Mouse (Mus musculus) liver, adult 2 months (tissue): ENCODE results near the gene Wscd1. TPM values are rescaled to one million over a fixed set of nuclear protein-coding genes. Genes with fewer than 3 reads are reported as not detected.

Source experiments
- DNase-seq: peaks from one replicate; pipeline ENCODE4 v3.0.0-alpha.2; 2011; ENCODE audit warnings: low read depth, low spot score; ENCODE audit errors: extremely low read depth
- H3K27ac ChIP-seq: fragments of 200-500 bp; replicated peaks from 2 replicates; pipeline ENCODE4 v1.5.1; 2012; ENCODE audit warnings: low read depth, mild to moderate bottlenecking, control low read depth, inconsistent platforms, low read length; ENCODE audit not compliant: insufficient read depth
- H3K27me3 ChIP-seq: fragments of 200-500 bp; 2 replicates; pipeline ENCODE4 v1.6.1; 2012; ENCODE audit warnings: mild to moderate bottlenecking, moderate library complexity, low read length, inconsistent platforms; ENCODE audit not compliant: control insufficient read depth, insufficient read depth
- H3K36me3 ChIP-seq: fragments of 200-500 bp; 2 replicates; pipeline ENCODE4 v1.6.1; 2012; ENCODE audit warnings: low read length, inconsistent platforms; ENCODE audit not compliant: control insufficient read depth, insufficient read depth
- H3K4me1 ChIP-seq: fragments of 200-500 bp; 2 replicates; pipeline ENCODE4 v1.6.1; 2011; ENCODE audit warnings: low read length; ENCODE audit not compliant: control insufficient read depth, insufficient read depth
- H3K4me3 ChIP-seq: fragments of 200-500 bp; 2 replicates; pipeline ENCODE4 v1.5.1; 2011; ENCODE audit warnings: low read depth, mild to moderate bottlenecking, control low read depth, low read length, moderate library complexity; ENCODE audit not compliant: insufficient read depth
- H3K79me2 ChIP-seq: fragments of 200-500 bp; 2 replicates; pipeline ENCODE4 v1.6.1; 2012; ENCODE audit warnings: inconsistent platforms, mild to moderate bottlenecking, low read length, moderate library complexity; ENCODE audit not compliant: control insufficient read depth, insufficient read depth
- H3K9ac ChIP-seq: fragments of 200-500 bp; 2 replicates; pipeline ENCODE4 v1.6.1; 2012; ENCODE audit warnings: low read depth, mild to moderate bottlenecking, control low read depth, inconsistent platforms, low read length
- CTCF ChIP-seq: fragments of 200-500 bp; IDR thresholded peaks from 2 replicates; pipeline ENCODE4 v1.5.1; 2011; ENCODE audit warnings: low read depth, low read length, control low read depth
- POLR2A ChIP-seq: fragments of 200-500 bp; IDR thresholded peaks from 2 replicates; pipeline ENCODE4 v1.6.1; 2011; ENCODE audit warnings: low read length, control low read depth; ENCODE audit not compliant: insufficient read depth; ENCODE audit errors: extremely low read depth
- WGBS: fragments of 180-500 bp; shearing (Covaris S2); methylation state at CpG from one replicate; pipeline ENCODE4 v1.1.7; 2018; 5-methylcytosine and 5-hydroxymethylcytosine counted together
- polyA plus RNA-seq: library from polyadenylated mRNA; depleted of rRNA; stranded (reverse); fragments of >200 nt; gene quantifications from 2 replicates; pipeline ENCODE4 v1.2.3, GENCODE M21; 2012
- total RNA-seq: library from RNA; depleted of rRNA; stranded (reverse); fragments of >200 nt; gene quantifications from 2 replicates; pipeline ENCODE4 v1.2.3, GENCODE M21; 2014

Gene Wscd1
- total and polyA plus RNA-seq, 2 experiments = 0.24 to 0.46 TPM

- 64% methylated on average over 3 of the region's 3 CpGs for WGBS
These were observed 3.8 kb upstream of the Wscd1 start for GRCm38 (mm10) chr11:71745875-71746274.

GRCm38 (mm10) chr11:71747719-71748118 is 2.0 kb upstream of the Wscd1 start:
- Histone ChIP-seq H3K27me3 (peaks cover 4% of the 10 kb centered on the region; the same call in 1 of the 2 replicates), H3K4me1 (no peaks in the 10 kb centered on the region), H3K27ac (no peak overlapping the region), H3K79me2 (no peaks in the 10 kb centered on the region), H3K4me3 (no peak overlapping the region), H3K36me3 (no peaks in the 10 kb centered on the region), H3K9ac (no peak overlapping the region)
- TF ChIP-seq POLR2A = no peak
- TF ChIP-seq CTCF = no peak
- no peak for DNase-seq
- WGBS = 77% methylated on average over 7 of the region's 7 CpGs

More at GRCm38 (mm10) chr11:71745875-71746274, 3.8 kb upstream of the Wscd1 start:
- TF ChIP-seq POLR2A = no peak
- no peak for TF ChIP-seq CTCF
- Histone ChIP-seq H3K4me1 (no peaks in the 10 kb centered on the region), H3K36me3 (no peaks in the 10 kb centered on the region), H3K79me2 (no peaks in the 10 kb centered on the region), H3K27ac (no peak overlapping the region), H3K27me3 (no peaks in the 10 kb centered on the region), H3K4me3 (no peak overlapping the region), H3K9ac (no peak overlapping the region)
- no peak for DNase-seq

- Histone ChIP-seq H3K9ac (peak overlapping the region; percentile 48; the same call in 1 of the 2 replicates), H3K27me3 (peaks cover 4% of the 10 kb centered on the region; the same call in 1 of the 2 replicates), H3K4me1 (no peaks in the 10 kb centered on the region), H3K36me3 (no peaks in the 10 kb centered on the region), H3K4me3 (peak overlapping the region; percentile 49), H3K79me2 (no peaks in the 10 kb centered on the region), H3K27ac (no peak overlapping the region)
- WGBS = 4% methylated on average over 60 of the region's 60 CpGs
- no peak for DNase-seq
- no peak for TF ChIP-seq POLR2A
These were observed 934 bp downstream of the Wscd1 start for GRCm38 (mm10) chr11:71750534-71751173.

- DNase-seq = no peak
- Histone ChIP-seq H3K27me3 (peaks cover 4% of the 10 kb centered on the region; the same call in 1 of the 2 replicates), H3K27ac (no peak overlapping the region), H3K4me1 (no peaks in the 10 kb centered on the region), H3K9ac (peak overlapping the region; percentile 48; the same call in 1 of the 2 replicates), H3K4me3 (peak overlapping the region; percentile 49), H3K36me3 (no peaks in the 10 kb centered on the region), H3K79me2 (no peaks in the 10 kb centered on the region)
- TF ChIP-seq POLR2A = no peak
- TF ChIP-seq CTCF = no peak
- WGBS = under 1% methylated on average over 41 of the region's 41 CpGs
These were observed 1.5 kb downstream of the Wscd1 start for GRCm38 (mm10) chr11:71751174-71751611.

GRCm38 (mm10) chr11:71751689-71752088 is 2.0 kb downstream of the Wscd1 start:
- no peaks in the 10 kb centered on the region for H3K79me2 ChIP-seq
- H3K27me3 ChIP-seq = peaks cover 4% of the 10 kb centered on the region; the same call in 1 of the 2 replicates
- no peak overlapping the region for H3K27ac ChIP-seq
- 33% methylated on average over 12 of the region's 12 CpGs for WGBS
- H3K4me1 ChIP-seq = no peaks in the 10 kb centered on the region
- H3K4me3 ChIP-seq = no peak overlapping the region
- H3K9ac ChIP-seq = no peak overlapping the region
- no peaks in the 10 kb centered on the region for H3K36me3 ChIP-seq
- TF ChIP-seq POLR2A = no peak
- no peak for TF ChIP-seq CTCF
- no peak for DNase-seq

GRCm38 (mm10) chr11:71752626-71753025 is 2.9 kb downstream of the Wscd1 start:
- Histone ChIP-seq H3K27me3 (peaks cover 4% of the 10 kb centered on the region; the same call in 1 of the 2 replicates), H3K9ac (no peak overlapping the region)
- 83% methylated on average over 3 of the region's 3 CpGs for WGBS

More at GRCm38 (mm10) chr11:71752626-71753025, 2.9 kb downstream of the Wscd1 start:
- Histone ChIP-seq H3K36me3 (no peaks in the 10 kb centered on the region), H3K4me1 (no peaks in the 10 kb centered on the region), H3K4me3 (no peak overlapping the region), H3K27ac (no peak overlapping the region), H3K79me2 (no peaks in the 10 kb centered on the region)
- no peak for TF ChIP-seq CTCF
- TF ChIP-seq POLR2A = no peak
- DNase-seq = no peak
